Mouse (Mus musculus): ENCODE data around the gene Ehmt2. TPM values are rescaled to one million over a fixed set of nuclear protein-coding genes. Genes with fewer than 3 reads are reported as not detected.

Gene Ehmt2
- polyA plus RNA-seq (2012; fragmentation: generic; extraction: Trizol): 100 to 1,000 TPM; 206 to 224 TPM

GRCm38 (mm10) chr17:34898160-34898586 lies at the start of gene Ehmt2, which contains the start of gene C2:
Gene Ehmt2 (plus strand): TSS chr17:34898469.
Gene C2 (minus strand): TSS chr17:34898265.

GRCm38 (mm10) chr17:34849722-34850516 lies 48.4 kb upstream of the Ehmt2 start, which contains the start of the genes Skiv2l and Nelfe:
Gene Skiv2l (minus strand): TSS chr17:34850210.
Gene Nelfe (plus strand): TSS chr17:34850391.

GRCm38 (mm10) chr17:34862416-34863081 lies 35.7 kb upstream of the Ehmt2 start, which contains the start of gene Cfb:
Gene Cfb (minus strand): TSS chr17:34862518.

GRCm38 (mm10) chr17:34879336-34879879 lies 18.9 kb upstream of the Ehmt2 start, which contains the start of gene Zbtb12:
Gene Zbtb12 (plus strand): TSS chr17:34879483.

GRCm38 (mm10) chr17:34881683-34882310 lies 16.5 kb upstream of the Ehmt2 start, which contains the start of gene Gm20547:
Gene Gm20547 (minus strand): TSS chr17:34882042.

GRCm38 (mm10) chr17:34913930-34914665 lies 15.8 kb downstream of the Ehmt2 start, which contains the start of gene Slc44a4:
Gene Slc44a4 (plus strand): TSS chr17:34914466.

GRCm38 (mm10) chr17:34931061-34931734 lies 32.9 kb downstream of the Ehmt2 start, which contains the start of gene Neu1:
Gene Neu1 (plus strand): TSS chr17:34931253.

GRCm38 (mm10) chr17:34959130-34959778 lies 61.0 kb downstream of the Ehmt2 start, which contains the start of gene Hspa1b:
Gene Hspa1b (minus strand): TSS chr17:34959238.

Other genes with a start within 250 kb of the Ehmt2 start
- under 1 TPM; 0.04 to 0.46 TPM for gene Tnxb, start 227.9 kb upstream of the Ehmt2 start, polyA plus RNA-seq (2012; fragmentation: generic; extraction: Trizol)
- 1 to 10 TPM in 1 of 2 experiments, under 1 TPM in 1; 0.07 to 1.3 TPM for gene C4b, start 154.6 kb upstream of the Ehmt2 start, polyA plus RNA-seq (2012; fragmentation: generic; extraction: Trizol)
- under 1 TPM in 1 of 2 experiments, not detected in 1; 0.09 TPM for gene Cyp21a1, start 93.9 kb upstream of the Ehmt2 start, polyA plus RNA-seq (2012; fragmentation: generic; extraction: Trizol)
- 10 to 100 TPM; 38.4 to 44.5 TPM for gene Stk19, start 61.5 kb upstream of the Ehmt2 start, polyA plus RNA-seq (2012; fragmentation: generic; extraction: Trizol)
- gene Dxo, start 61.5 kb upstream of the Ehmt2 start, polyA plus RNA-seq (2012; fragmentation: generic; extraction: Trizol): 10 to 100 TPM; 47.7 to 51.0 TPM
- gene Skiv2l, start 48.3 kb upstream of the Ehmt2 start, polyA plus RNA-seq (2012; fragmentation: generic; extraction: Trizol): 10 to 100 TPM; 19.7 to 48.2 TPM
- 100 to 1,000 TPM in 1 of 2 experiments, 10 to 100 TPM in 1; 65.1 to 134 TPM for gene Nelfe, start 48.1 kb upstream of the Ehmt2 start, polyA plus RNA-seq (2012; fragmentation: generic; extraction: Trizol)
- gene Cfb, start 36.0 kb upstream of the Ehmt2 start, polyA plus RNA-seq (2012; fragmentation: generic; extraction: Trizol): 1 to 10 TPM in 1 of 2 experiments, under 1 TPM in 1; 0.09 to 1.2 TPM
- 10 to 100 TPM in 1 of 2 experiments, 1 to 10 TPM in 1; 7.9 to 21.3 TPM for gene Zbtb12, start 19.0 kb upstream of the Ehmt2 start, polyA plus RNA-seq (2012; fragmentation: generic; extraction: Trizol)
- not detected for gene Gm20547, start 16.4 kb upstream of the Ehmt2 start, polyA plus RNA-seq (2012; fragmentation: generic; extraction: Trizol)
- under 1 TPM; 0.44 to 0.51 TPM for gene C2, start 204 bp upstream of the Ehmt2 start, polyA plus RNA-seq (2012; fragmentation: generic; extraction: Trizol)
- not detected for gene Slc44a4, start 16.0 kb downstream of the Ehmt2 start, polyA plus RNA-seq (2012; fragmentation: generic; extraction: Trizol)
- 10 to 100 TPM in 1 of 2 experiments, 1 to 10 TPM in 1; 6.2 to 20.0 TPM for gene Neu1, start 32.8 kb downstream of the Ehmt2 start, polyA plus RNA-seq (2012; fragmentation: generic; extraction: Trizol)
- gene Hspa1b, start 60.8 kb downstream of the Ehmt2 start, polyA plus RNA-seq (2012; fragmentation: generic; extraction: Trizol): 10 to 100 TPM in 1 of 2 experiments, 1 to 10 TPM in 1; 5.1 to 34.0 TPM
- gene Gm20481, start 71.4 kb downstream of the Ehmt2 start, polyA plus RNA-seq (2012; fragmentation: generic; extraction: Trizol): not detected
- under 1 TPM; 0.08 to 0.32 TPM for gene Hspa1a, start 73.7 kb downstream of the Ehmt2 start, polyA plus RNA-seq (2012; fragmentation: generic; extraction: Trizol)
- 1 to 10 TPM in 1 of 2 experiments, under 1 TPM in 1; 0.16 to 1.9 TPM for gene Hspa1l, start 74.2 kb downstream of the Ehmt2 start, polyA plus RNA-seq (2012; fragmentation: generic; extraction: Trizol)
- 100 to 1,000 TPM in 1 of 2 experiments, 10 to 100 TPM in 1; 85.9 to 302 TPM for gene Lsm2, start 83.4 kb downstream of the Ehmt2 start, polyA plus RNA-seq (2012; fragmentation: generic; extraction: Trizol)
- gene Vars, start 102.5 kb downstream of the Ehmt2 start, polyA plus RNA-seq (2012; fragmentation: generic; extraction: Trizol): 100 to 1,000 TPM; 118 to 278 TPM
- under 1 TPM; 0.02 to 0.09 TPM for gene Vwa7, start 118.1 kb downstream of the Ehmt2 start, polyA plus RNA-seq (2012; fragmentation: generic; extraction: Trizol)
- gene Sapcd1, start 129.5 kb downstream of the Ehmt2 start, polyA plus RNA-seq (2012; fragmentation: generic; extraction: Trizol): 1 to 10 TPM in 1 of 2 experiments, under 1 TPM in 1; 0.81 to 2.6 TPM
- 1 to 10 TPM; 2.2 to 3.3 TPM for gene Msh5, start 148.3 kb downstream of the Ehmt2 start, polyA plus RNA-seq (2012; fragmentation: generic; extraction: Trizol)
- gene Clic1, start 151.5 kb downstream of the Ehmt2 start, polyA plus RNA-seq (2012; fragmentation: generic; extraction: Trizol): 100 to 1,000 TPM; 603 to 758 TPM
- gene Ddah2, start 160.6 kb downstream of the Ehmt2 start, polyA plus RNA-seq (2012; fragmentation: generic; extraction: Trizol): 100 to 1,000 TPM in 1 of 2 experiments, 10 to 100 TPM in 1; 66.2 to 309 TPM
- 1 to 10 TPM in 1 of 2 experiments, under 1 TPM in 1; 0.11 to 1.9 TPM for gene Ly6g6c, start 166.9 kb downstream of the Ehmt2 start, polyA plus RNA-seq (2012; fragmentation: generic; extraction: Trizol)
- under 1 TPM in 1 of 2 experiments, not detected in 1; 0.14 TPM for gene Mpig6b, start 167.7 kb downstream of the Ehmt2 start, polyA plus RNA-seq (2012; fragmentation: generic; extraction: Trizol)
- gene Ly6g6e, start 178.4 kb downstream of the Ehmt2 start, polyA plus RNA-seq (2012; fragmentation: generic; extraction: Trizol): not detected
- gene Ly6g6d, start 179.6 kb downstream of the Ehmt2 start, polyA plus RNA-seq (2012; fragmentation: generic; extraction: Trizol): not detected
- not detected for gene Ly6g6f, start 187.1 kb downstream of the Ehmt2 start, polyA plus RNA-seq (2012; fragmentation: generic; extraction: Trizol)
- 100 to 1,000 TPM in 1 of 2 experiments, 10 to 100 TPM in 1; 38.3 to 112 TPM for gene Abhd16a, start 190.8 kb downstream of the Ehmt2 start, polyA plus RNA-seq (2012; fragmentation: generic; extraction: Trizol)
- not detected for gene Ly6g5c, start 209.8 kb downstream of the Ehmt2 start, polyA plus RNA-seq (2012; fragmentation: generic; extraction: Trizol)
- gene Ly6g5b, start 217.0 kb downstream of the Ehmt2 start, polyA plus RNA-seq (2012; fragmentation: generic; extraction: Trizol): under 1 TPM; 0.12 to 0.45 TPM
- 10 to 100 TPM; 21.2 to 31.6 TPM for gene Gpank1, start 223.0 kb downstream of the Ehmt2 start, polyA plus RNA-seq (2012; fragmentation: generic; extraction: Trizol)
- gene Csnk2b, start 223.6 kb downstream of the Ehmt2 start, polyA plus RNA-seq (2012; fragmentation: generic; extraction: Trizol): 100 to 1,000 TPM; 326 to 608 TPM
- 10 to 100 TPM in 1 of 2 experiments, 1 to 10 TPM in 1; 6.0 to 17.0 TPM for gene D17H6S53E, start 227.9 kb downstream of the Ehmt2 start, polyA plus RNA-seq (2012; fragmentation: generic; extraction: Trizol)
- under 1 TPM in 1 of 2 experiments, not detected in 1; 0.44 TPM for gene Apom, start 233.6 kb downstream of the Ehmt2 start, polyA plus RNA-seq (2012; fragmentation: generic; extraction: Trizol)
- 100 to 1,000 TPM; 261 to 413 TPM for gene Bag6, start 236.7 kb downstream of the Ehmt2 start, polyA plus RNA-seq (2012; fragmentation: generic; extraction: Trizol)